Mouse (Mus musculus) erythroblast, embryonic 14.5 days (primary cell): Measurements from ENCODE around the gene E2f3. TPM values are rescaled to one million over a fixed set of nuclear protein-coding genes. Genes with fewer than 3 reads are reported as not detected.

ENCODE experiments used
- H3K27me3 ChIP-seq: 2 replicates; pipeline ENCODE4 v1.6.1; 2012; ENCODE audit warnings: inconsistent platforms; ENCODE audit not compliant: control insufficient read depth
- H3K36me3 ChIP-seq: 2 replicates; pipeline ENCODE4 v1.6.1; 2012; ENCODE audit warnings: mild to moderate bottlenecking, inconsistent platforms; ENCODE audit not compliant: control insufficient read depth
- H3K4me1 ChIP-seq: 2 replicates; pipeline ENCODE4 v1.6.1; 2012; ENCODE audit warnings: inconsistent platforms; ENCODE audit not compliant: control insufficient read depth
- H3K4me3 ChIP-seq: replicated peaks from 2 replicates; pipeline ENCODE3; 2012; ENCODE audit warnings: moderate library complexity, mild to moderate bottlenecking, inconsistent platforms
- H3K9me3 ChIP-seq: 2 replicates; pipeline ENCODE4 v1.6.1; 2012; ENCODE audit warnings: low read length, inconsistent platforms, mixed read lengths; ENCODE audit not compliant: control insufficient read depth
- GATA1 ChIP-seq: IDR thresholded peaks from 2 replicates; pipeline ENCODE4 v1.6.1; 2012; ENCODE audit warnings: low read length, inconsistent platforms, mixed read lengths
- TAL1 ChIP-seq: IDR thresholded peaks from 3 replicates; pipeline ENCODE4 v1.6.1; 2012; ENCODE audit warnings: low read length, inconsistent platforms, mixed read lengths
- polyA plus RNA-seq: library from polyadenylated mRNA; stranded (reverse); fragments of >175 nt; gene quantifications from 2 replicates; pipeline ENCODE4 v1.2.3, GENCODE M21; 2012

E2f3 gene
- polyA plus RNA-seq, 1 experiment = 1.2 TPM

DNA sequence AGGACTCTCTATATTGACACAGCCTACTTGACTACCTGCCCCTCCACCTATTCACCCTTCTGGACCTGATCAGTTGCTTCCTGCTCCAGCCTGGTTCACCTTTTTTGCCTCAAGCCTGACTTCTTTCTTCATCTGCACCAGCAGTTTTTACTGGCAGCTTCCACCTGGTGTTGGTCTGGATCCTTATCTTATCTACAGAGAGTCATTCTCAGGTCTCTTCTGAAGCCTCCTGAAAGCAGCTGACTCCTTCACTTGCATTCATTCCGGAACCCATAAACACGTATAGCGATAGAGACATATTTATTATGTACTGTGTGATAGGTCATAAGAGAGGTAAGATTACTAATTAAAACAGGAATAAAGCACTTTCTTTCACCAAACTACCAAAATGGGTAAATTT, 119.1 kb downstream of the E2f3 start:
- Histone ChIP-seq H3K36me3 (no peaks in the 10 kb centered on the region), H3K27me3 (no peaks in the 10 kb centered on the region), H3K4me3 (no peak overlapping the region), H3K4me1 (no peaks in the 10 kb centered on the region), H3K9me3 (no peaks in the 10 kb centered on the region)
- TF ChIP-seq TAL1 (no peak), GATA1 (no peak)

DNA sequence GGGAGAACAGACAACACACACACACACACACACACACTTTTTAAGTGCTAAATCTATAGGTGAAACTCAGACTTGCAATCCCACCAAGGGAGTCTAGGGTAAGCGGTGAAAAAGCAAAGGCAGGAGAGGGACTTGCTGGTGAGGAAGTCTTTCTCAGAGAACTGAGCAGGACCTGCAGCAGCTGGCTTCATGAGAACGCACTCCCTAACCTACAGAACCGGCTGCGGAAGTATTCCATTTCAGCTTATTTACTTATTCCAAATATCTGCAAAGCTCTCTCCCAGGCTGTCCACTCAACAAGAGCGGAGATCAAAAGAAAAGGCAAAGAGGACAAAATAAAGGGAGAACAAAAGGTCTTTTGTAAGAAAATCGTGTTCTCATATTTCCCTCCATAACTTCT, 121.5 kb downstream of the E2f3 start:
- H3K36me3 ChIP-seq = no peaks in the 10 kb centered on the region
- no peaks in the 10 kb centered on the region; the same call in 1 of the 2 replicates for H3K27me3 ChIP-seq
- no peaks in the 10 kb centered on the region for H3K9me3 ChIP-seq
- no peaks in the 10 kb centered on the region for H3K4me1 ChIP-seq
- no peak overlapping the region for H3K4me3 ChIP-seq
- TF ChIP-seq TAL1 (no peak), GATA1 (no peak)

DNA sequence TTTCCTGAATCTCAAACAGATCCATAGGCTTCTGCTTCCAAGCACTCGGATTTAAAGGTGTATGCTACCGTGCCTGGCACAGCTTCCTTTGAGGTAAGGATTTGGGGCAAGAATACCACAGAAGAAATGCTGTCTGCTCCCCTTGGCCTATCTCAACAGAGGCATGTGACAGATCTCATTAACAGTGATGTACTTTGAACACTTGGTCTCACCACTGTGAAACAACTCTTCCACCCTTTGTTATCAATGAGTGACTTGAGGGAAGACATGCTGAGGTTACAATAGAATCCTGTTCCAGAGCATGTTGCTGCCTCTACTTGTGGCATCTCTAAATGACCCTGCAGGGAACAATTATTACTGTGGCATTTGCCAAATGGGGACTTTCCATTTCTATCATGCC, 125.8 kb downstream of the E2f3 start:
- peaks cover 4% of the 10 kb centered on the region for H3K4me1 ChIP-seq
- H3K36me3 ChIP-seq = no peaks in the 10 kb centered on the region
- no peaks in the 10 kb centered on the region; the same call in 1 of the 2 replicates for H3K27me3 ChIP-seq
- no peak for TF ChIP-seq GATA1
- no peak for TF ChIP-seq TAL1
- no peaks in the 10 kb centered on the region for H3K9me3 ChIP-seq
- H3K4me3 ChIP-seq = no peak overlapping the region

DNA sequence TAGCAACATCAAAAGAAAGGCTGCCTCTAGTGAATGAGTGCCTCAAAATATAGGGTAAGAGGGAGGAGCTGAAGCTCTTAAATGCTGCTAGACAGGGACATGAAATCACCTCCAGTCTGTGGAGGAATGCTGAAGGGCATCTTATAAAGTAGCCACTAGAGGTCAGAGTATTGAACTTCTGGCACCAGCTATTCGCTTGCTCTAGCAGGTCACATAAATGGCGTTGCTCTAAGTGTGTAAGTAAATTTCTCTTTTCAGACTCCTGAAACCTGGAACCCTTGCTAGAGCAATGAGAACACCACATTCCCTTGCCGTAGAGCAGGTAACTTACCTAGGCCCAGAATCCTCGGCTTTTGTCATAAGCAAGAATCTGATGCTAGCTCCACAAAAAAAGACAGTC, 128.4 kb downstream of the E2f3 start:
- H3K36me3 ChIP-seq = peaks cover 5% of the 10 kb centered on the region
- no peaks in the 10 kb centered on the region; the same call in 1 of the 2 replicates for H3K27me3 ChIP-seq
- no peak for TF ChIP-seq GATA1
- TF ChIP-seq TAL1 = no peak
- no peaks in the 10 kb centered on the region for H3K9me3 ChIP-seq
- peaks cover 15% of the 10 kb centered on the region for H3K4me1 ChIP-seq
- H3K4me3 ChIP-seq = no peak overlapping the region

Other genes with a start within 250 kb of the E2f3 start
- gene Cdkal1, start 130.4 kb downstream of the E2f3 start, polyA plus RNA-seq = 0.10 and 0.11 TPM in 2 replicates
- not detected in 2 replicates for gene Mboat1, start 150.4 kb upstream of the E2f3 start, polyA plus RNA-seq